Mouse (Mus musculus) heart, embryonic 14.5 days (tissue): ENCODE results near the gene Lingo4. TPM values are rescaled to one million over a fixed set of nuclear protein-coding genes. Genes with fewer than 3 reads are reported as not detected.

ENCODE experiments used
- ATAC-seq: fragments of 200-750 bp; cut with Nextera tagmentation; 2 replicates; pipeline ENCODE4 v1.8.0; 2017; ENCODE audit warnings: low read depth, moderate TSS enrichment; ENCODE audit not compliant: insufficient number of reproducible peaks, insufficient read depth, low FRiP score
- H3K27ac ChIP-seq, 2 experiments: fragments of 200-500 bp in 1 of 2; fragments of 300-500 bp in 1 of 2; sonication (generic) in 1 of 2; replicated peaks in 1 of 2; 2 replicates each; pipeline ENCODE4 v1.5.1; 2012 to 2014; ENCODE audit warnings: low read depth in 2 of 2, low read length in 2 of 2, control low read depth in 1 of 2, mild to moderate bottlenecking in 1 of 2, mixed read lengths in 1 of 2; ENCODE audit not compliant: control insufficient read depth in 1 of 2, insufficient read depth in 1 of 2
- H3K27me3 ChIP-seq: fragments of 300-500 bp; sonication (generic); 2 replicates; pipeline ENCODE4 v1.6.1; 2014; ENCODE audit warnings: mild to moderate bottlenecking, low read length, control low read depth; ENCODE audit not compliant: control insufficient read depth, insufficient read depth
- H3K36me3 ChIP-seq: fragments of 300-500 bp; sonication (generic); 2 replicates; pipeline ENCODE4 v1.6.1; 2014; ENCODE audit warnings: mild to moderate bottlenecking, control low read depth, low read length, mixed read lengths; ENCODE audit not compliant: control insufficient read depth, insufficient read depth
- H3K4me1 ChIP-seq, 2 experiments: fragments of 200-500 bp in 1 of 2; fragments of 300-500 bp in 1 of 2; sonication (generic) in 1 of 2; 2 replicates each; pipeline ENCODE4 v1.6.1; 2012 to 2014; ENCODE audit warnings: low read length in 2 of 2, control low read depth in 1 of 2, mixed read lengths in 1 of 2; ENCODE audit not compliant: control insufficient read depth in 2 of 2, insufficient read depth in 2 of 2
- H3K4me2 ChIP-seq: fragments of 300-500 bp; sonication (generic); 2 replicates; pipeline ENCODE4 v1.6.1; 2014; ENCODE audit warnings: mild to moderate bottlenecking, low read length
- H3K4me3 ChIP-seq, 2 experiments: fragments of 200-500 bp in 1 of 2; fragments of 300-500 bp in 1 of 2; sonication (generic) in 1 of 2; 2 replicates each; pipeline ENCODE4 v1.5.1; 2012 to 2014; ENCODE audit warnings: low read length in 2 of 2, mild to moderate bottlenecking in 2 of 2, control low read depth in 1 of 2, low read depth in 1 of 2, moderate library complexity in 1 of 2; ENCODE audit not compliant: control insufficient read depth in 1 of 2, insufficient read depth in 1 of 2
- H3K9ac ChIP-seq: fragments of 300-500 bp; sonication (generic); 2 replicates; pipeline ENCODE4 v1.6.1; 2014; ENCODE audit warnings: mild to moderate bottlenecking, low read length
- H3K9me3 ChIP-seq: fragments of 300-500 bp; sonication (generic); 2 replicates; pipeline ENCODE4 v1.6.1; 2016; ENCODE audit warnings: low read length, control low read depth; ENCODE audit not compliant: control insufficient read depth
- WGBS: fragments of 180-500 bp; shearing (Covaris S2); extraction: QIAGEN DNeasy Blood & Tissue Kit; methylation state at CpG from one replicate; pipeline ENCODE4 v1.1.7; 2014; 5-methylcytosine and 5-hydroxymethylcytosine counted together
- polyA plus RNA-seq: library from polyadenylated mRNA; unstranded; fragments of >200 nt; fragmentation: Nextera tagmentation; extraction: Ambion mirVana; gene quantifications from 2 replicates; pipeline ENCODE4 v1.2.1, GENCODE M21; 2014

The Lingo4 gene
- polyA plus RNA-seq, 1 experiment from 2014 or later = 0.05 TPM

GRCm38 (mm10) chr3:94449377-94449776 is 51.1 kb downstream of the Lingo4 start:
- no peaks in the 10 kb centered on the region for H3K9me3 ChIP-seq
- H3K4me3 ChIP-seq = no peak overlapping the region
- ATAC-seq = no peak
- H3K27me3 ChIP-seq = no peaks in the 10 kb centered on the region
- 89% methylated on average over 2 of the region's 2 CpGs for WGBS
- no peak overlapping the region for H3K27ac ChIP-seq
- no peak overlapping the region for H3K4me2 ChIP-seq
- H3K36me3 ChIP-seq = peaks cover 61% of the 10 kb centered on the region
- H3K4me1 ChIP-seq = peaks cover 0 to under 1% of the 10 kb centered on the region in 2 experiments; a peak in 1 of 4 replicates
- no peak overlapping the region for H3K9ac ChIP-seq

Other genes with a start within 250 kb of the Lingo4 start
- not detected in 2 replicates for gene Gm10696, start 220.3 kb upstream of the Lingo4 start, polyA plus RNA-seq
- not detected in 2 replicates for gene Gm5286, start 201.8 kb upstream of the Lingo4 start, polyA plus RNA-seq
- not detected in 2 replicates for gene Gm4778, start 134.5 kb upstream of the Lingo4 start, polyA plus RNA-seq
- gene Them4, start 88.4 kb upstream of the Lingo4 start, polyA plus RNA-seq = 11.1 and 15.7 TPM in 2 replicates
- not detected in 2 replicates for gene Them5, start 56.4 kb upstream of the Lingo4 start, polyA plus RNA-seq
- gene C2cd4d, start 36.1 kb upstream of the Lingo4 start, polyA plus RNA-seq = 0.53 and 0.89 TPM in 2 replicates
- 7.3 and 8.1 TPM in 2 replicates for gene Rorc, start 25.7 kb upstream of the Lingo4 start, polyA plus RNA-seq
- 8.8 and 9.0 TPM in 2 replicates for gene Tdrkh, start 14.8 kb downstream of the Lingo4 start, polyA plus RNA-seq
- 64.5 and 64.8 TPM in 2 replicates for gene Mrpl9, start 44.8 kb downstream of the Lingo4 start, polyA plus RNA-seq
- 0.27 and 0.53 TPM in 2 replicates for gene Oaz3, start 45.4 kb downstream of the Lingo4 start, polyA plus RNA-seq
- 0.55 and 1.8 TPM in 2 replicates for gene Celf3, start 79.8 kb downstream of the Lingo4 start, polyA plus RNA-seq
- gene Riiad1, start 81.8 kb downstream of the Lingo4 start, polyA plus RNA-seq = 5.5 and 5.8 TPM in 2 replicates
- 26.1 and 26.4 TPM in 2 replicates for gene Snx27, start 184.2 kb downstream of the Lingo4 start, polyA plus RNA-seq
- gene Gm10972, start 244.6 kb downstream of the Lingo4 start, polyA plus RNA-seq = not detected in 2 replicates